Mouse (Mus musculus) thymus, postnatal 4 days (tissue): Measurements from ENCODE around the gene Kremen1.

ENCODE experiments used
- DNase-seq: peaks from one replicate; pipeline ENCODE4 v3.0.0; 2021

Gene Kremen1

DNA sequence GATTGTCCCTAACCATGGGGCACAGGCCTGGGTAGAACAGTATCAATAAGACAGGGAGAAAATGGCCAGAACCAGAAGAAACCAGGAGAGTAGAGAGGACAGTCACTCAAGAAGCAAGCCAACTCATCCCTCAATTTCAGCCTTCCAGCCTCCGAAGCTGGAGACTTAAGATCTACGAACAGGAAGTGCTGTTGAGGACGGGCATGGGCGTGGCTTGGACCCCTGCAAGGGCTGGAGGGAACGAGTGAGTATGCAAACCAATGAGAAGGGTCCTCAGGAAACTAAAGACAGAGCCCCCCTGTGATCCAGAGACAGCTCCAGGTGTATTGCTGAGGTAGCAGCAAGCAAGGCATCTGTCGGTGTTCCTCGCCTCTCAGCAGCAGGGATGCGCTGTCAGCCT, 97.0 kb downstream of the Kremen1 start:
- peak; percentile 56 for DNase-seq

- DNase-seq: no peak
These were observed 97.9 kb downstream of the Kremen1 start for GRCm38 (mm10) chr11:5163421-5163820.

GRCm38 (mm10) chr11:5160722-5161485, 100.5 kb downstream of the Kremen1 start:
- peak; percentile 85 for DNase-seq

GRCm38 (mm10) chr11:5158056-5158455, 103.3 kb downstream of the Kremen1 start:
- DNase-seq: no peak

DNA sequence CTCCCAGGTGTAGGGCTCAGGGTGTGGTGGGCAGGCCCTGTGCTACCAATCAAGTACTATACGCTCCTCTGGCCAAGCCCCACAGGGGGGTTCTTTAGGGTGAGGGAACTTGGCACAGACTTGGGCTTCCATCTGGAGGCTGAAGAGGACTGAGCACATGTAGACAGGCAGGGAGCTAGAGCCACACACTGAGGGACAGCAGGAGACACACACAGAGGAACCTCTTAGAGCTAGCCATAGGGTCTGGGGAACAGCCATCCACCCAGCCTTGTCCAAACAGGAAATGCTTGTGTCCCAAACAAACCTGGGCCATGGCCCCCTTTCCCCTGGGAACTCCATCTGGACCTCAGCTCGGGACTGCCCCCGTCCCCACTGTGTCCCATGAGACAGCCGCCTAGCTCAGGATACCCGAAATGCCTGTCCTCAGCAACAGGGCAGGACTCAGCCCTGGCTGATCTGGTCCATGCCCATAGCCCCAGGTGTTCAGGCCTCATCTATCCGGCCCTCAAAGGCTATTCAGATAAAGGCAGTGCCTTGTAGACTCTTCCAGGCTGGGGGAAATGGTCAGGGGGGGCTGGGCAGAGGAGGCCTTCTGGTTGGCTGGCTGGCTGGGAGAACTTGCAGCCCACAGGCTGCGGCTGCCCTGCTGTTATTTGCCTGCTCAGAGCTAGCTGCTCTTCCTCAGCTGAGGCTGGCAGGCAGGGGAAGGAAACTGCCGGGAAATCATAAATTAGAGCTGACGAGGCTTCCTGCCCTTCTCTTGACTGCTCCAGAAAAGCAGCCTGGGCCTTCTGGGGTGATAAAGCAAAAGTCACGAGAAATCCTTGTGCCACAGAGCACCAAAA, 106.2 kb downstream of the Kremen1 start:
- no peak for DNase-seq

DNA sequence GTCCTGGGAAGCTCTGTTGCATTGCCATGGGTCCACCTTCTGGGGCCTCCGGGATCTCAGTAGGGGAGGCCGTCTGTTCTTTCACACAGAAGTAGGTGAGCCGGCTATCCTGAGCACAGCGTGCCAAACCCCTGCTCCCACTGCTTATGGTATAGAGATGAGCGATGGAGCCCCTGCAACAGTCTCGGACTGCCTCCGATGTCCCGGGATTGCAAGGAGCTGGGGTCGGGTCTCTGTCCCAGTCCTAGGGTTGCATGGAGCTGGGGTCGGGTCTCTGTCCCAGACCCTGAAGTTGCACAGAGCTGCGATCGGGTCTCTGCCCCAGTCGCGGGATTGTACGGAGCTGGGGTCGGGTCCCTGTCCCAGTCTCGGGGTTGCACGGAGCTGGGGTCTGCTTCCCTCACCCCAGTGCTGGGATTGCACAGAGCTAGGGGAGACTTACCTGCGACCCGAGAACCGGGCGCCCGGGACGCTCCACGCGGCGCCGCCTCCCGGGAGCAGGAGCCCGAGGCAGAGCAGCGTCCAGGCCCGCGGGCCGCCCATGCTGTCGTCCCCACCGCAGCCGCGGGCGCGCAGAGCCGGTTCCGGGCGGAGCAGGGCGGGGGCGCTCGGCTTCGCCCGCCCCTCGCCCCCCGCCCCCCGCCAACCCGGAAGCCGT, 109.5 kb downstream of the Kremen1 start, which contains the start of gene Emid1:
Gene Emid1, minus strand, starts transcription at position 578 of the 658 bp plus-strand sequence.
- DNase-seq: peak; percentile 81

GRCm38 (mm10) chr11:5151247-5151630, 110.1 kb downstream of the Kremen1 start:
- no peak for DNase-seq

DNA sequence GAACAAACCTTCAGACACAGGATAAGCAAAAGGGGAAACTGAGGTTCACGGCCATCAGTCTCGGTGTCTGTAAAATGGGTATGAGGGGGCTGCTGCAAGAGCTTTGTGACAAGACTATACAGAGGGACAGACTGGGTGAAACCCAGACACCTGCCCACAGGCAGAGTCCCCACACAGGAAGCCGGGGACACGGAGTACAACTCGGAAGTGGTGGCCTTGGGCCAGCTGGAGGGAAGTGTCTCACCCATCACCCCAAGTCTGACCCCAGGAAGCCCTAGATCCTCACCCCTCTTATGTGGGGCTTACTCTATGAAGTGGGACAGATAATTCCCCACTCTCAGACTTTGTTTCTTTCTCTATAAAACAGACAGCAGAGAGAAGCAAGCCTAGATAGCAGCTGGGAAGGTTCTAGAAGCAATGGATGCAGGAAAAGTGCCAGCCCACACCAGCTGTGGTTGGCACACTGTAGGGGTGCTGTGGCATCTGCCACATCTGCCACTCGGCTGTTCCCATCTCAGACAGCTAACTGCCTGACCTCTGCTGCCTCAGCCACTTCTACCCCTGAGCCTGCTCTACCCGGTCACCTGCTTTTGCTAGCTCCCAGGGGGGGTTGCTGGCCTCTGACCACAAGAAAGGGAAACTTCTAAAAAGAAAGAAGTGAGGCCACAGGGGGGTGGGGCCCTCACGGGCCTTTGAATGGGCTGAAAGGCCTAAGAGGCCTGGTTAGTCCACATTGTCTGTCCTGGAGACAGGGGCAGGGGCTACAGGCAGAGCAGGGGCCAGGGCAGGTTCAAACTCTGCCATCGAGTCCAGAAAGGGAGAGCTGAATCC, 110.7 kb downstream of the Kremen1 start:
- peak; percentile 44 for DNase-seq

DNA sequence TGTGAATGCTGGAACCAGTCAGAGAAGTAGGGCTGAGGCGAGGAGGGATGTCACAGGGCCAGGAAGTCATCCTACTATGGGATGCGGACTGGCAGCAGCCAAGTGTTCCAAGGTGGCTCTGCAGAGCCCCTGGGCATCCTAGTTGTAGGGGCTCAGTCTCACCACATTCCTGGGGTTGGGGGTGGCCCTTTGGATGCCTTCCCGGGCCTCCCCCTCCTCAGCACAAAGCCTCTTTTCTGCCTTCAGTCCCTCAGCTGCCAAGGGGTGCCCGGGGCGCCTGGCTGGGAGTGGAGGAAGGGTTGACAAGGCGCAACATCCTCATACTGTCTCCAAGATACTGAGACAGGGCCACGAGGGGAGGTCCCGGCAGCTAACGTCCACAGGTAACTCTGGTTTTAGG, 111.4 kb downstream of the Kremen1 start:
- no peak for DNase-seq

DNA sequence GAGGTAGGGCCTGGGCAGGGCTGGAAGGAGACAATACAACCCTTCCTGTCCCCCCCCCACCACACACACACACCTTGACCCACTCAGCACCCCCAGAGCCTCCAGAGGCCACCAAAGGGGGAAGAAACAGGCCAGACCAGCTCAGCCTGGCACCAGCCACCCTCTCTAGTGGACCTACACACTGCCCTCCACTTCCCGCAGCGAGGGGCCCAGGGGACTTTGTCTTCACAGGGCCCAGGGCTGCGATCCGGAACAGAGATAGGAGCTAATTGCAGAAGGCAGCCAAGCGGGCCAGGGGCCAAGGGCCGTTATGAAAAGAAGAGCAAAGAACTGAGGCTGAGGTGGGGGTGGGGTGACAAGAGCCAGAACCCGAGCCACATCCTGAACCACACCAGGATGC, 112.1 kb downstream of the Kremen1 start:
- no peak for DNase-seq

DNA sequence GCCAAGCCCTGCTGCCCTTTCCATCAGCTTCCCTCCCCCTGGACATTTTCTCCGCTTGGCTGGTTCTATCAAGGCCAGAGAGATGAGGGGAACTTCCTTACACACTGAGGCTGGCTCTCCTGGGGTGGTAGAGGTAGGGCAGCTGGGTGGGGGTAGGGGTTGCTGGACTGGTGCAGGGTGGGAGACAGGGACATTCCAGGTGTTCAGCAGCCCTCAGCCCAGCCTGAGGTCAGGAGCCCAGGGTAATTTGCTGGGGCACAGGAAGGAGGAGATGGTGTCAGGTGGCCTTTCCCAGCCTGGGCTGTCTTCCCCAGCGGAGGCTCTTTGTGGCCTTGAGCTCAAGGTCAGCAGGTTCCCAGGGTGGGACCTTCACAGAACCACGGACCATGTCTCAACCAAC, 115.8 kb downstream of the Kremen1 start:
- DNase-seq: no peak

DNA sequence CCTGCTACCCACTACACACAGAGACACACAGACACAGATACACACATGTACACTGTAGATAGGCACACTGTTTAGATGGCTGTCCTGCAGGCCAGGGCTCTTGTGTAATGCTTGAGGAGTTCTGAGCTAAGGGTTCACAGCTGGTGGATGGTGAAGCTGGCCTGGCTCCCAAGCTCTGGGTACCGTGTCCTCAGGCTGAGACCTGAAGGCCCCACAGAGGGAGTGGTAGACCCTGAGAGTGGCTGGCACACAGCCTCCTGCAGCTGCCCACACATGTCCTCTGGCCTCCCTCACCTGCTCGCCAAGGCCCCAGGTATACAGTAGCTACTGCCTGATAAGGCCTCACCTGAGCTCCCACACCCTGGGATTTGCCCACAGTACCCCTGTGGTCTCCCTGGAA, 119.4 kb downstream of the Kremen1 start:
- no peak for DNase-seq
